Mouse (Mus musculus): Measurements from ENCODE around the gene Kdf1.
A peak's percentile ranks its signal among the peaks of the same experiment; 100 is the strongest.

The Kdf1 gene

DNA sequence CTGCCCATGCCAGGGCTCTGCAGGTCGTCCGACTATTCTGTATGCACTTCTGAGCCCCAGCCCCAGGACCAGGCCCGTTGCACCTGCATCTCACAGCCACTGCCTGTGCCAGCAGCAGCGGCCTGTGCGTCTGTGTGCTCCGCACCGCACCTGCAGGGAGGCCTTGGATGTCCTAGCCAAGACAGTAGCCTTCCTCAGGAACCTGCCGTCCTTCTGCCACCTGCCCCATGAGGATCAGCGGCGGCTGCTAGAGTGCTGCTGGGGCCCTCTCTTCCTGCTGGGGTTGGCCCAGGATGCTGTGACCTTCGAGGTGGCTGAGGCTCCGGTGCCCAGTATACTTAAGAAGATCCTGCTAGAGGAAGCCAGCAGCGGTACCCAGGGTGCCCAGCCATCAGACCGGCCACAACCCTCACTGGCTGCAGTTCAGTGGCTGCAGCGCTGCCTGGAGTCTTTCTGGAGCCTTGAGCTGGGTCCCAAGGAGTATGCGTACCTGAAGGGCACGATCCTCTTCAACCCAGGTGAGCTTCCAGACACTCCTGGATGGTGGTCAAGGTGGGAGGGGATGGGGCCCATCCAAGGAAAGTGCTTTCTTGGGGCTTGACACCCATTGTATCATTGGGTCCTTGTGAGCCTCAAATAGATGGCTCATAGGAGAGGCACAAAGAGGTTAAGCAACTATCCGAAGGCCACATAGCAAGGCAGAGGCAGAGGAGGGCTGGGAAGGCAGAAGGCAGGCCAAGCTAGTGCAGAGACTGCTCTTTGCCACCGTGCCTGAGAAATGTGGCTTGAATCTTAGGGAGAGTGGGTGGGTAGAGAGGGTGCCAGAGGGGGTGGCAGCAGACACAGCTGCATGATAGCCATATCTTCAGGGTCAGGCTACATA lies 34.9 kb downstream of the Kdf1 start:
- DNase-seq (ENCODE audit: low read depth, low spot score), result no peak

- DNase-seq (ENCODE audit: low read depth, low spot score), result no peak
Measured at GRCm38 (mm10) chr4:133557041-133557717, 38.4 kb downstream of the Kdf1 start.

GRCm38 (mm10) chr4:133559846-133560245 lies 41.1 kb downstream of the Kdf1 start:
- no peak for DNase-seq (ENCODE audit: low read depth, low spot score)

GRCm38 (mm10) chr4:133561622-133562021 lies 42.9 kb downstream of the Kdf1 start:
- DNase-seq (ENCODE audit: low read depth, low spot score), result no peak

- no peak for DNase-seq (ENCODE audit: low read depth, low spot score)
Measured at GRCm38 (mm10) chr4:133563123-133563571, 44.4 kb downstream of the Kdf1 start.

- DNase-seq (ENCODE audit: low read depth, low spot score), result no peak
Measured at GRCm38 (mm10) chr4:133567251-133567650, 48.5 kb downstream of the Kdf1 start.

GRCm38 (mm10) chr4:133569291-133570065 lies 50.7 kb downstream of the Kdf1 start:
- DNase-seq (ENCODE audit: low read depth, low spot score), result no peak

DNA sequence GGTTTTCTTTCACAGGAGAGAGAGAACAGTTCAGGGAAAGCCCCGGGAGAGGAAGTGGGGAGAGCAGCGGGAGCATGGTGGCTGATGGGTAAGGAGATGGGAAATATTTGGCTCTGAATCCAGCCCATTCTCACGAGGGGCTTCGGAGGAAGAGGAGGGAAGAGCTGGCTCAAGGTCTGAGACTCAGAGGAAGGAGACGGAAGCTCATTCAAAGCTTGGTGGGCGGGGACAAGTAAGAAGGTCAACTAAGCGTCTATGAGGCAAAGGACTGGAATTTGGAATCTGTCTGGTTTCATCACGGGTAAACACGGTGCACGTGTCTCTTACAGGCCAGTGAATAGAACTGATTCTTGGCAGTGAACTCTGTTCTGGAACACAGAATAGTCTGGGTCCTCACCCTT lies 51.3 kb downstream of the Kdf1 start:
- DNase-seq (ENCODE audit: low read depth, low spot score), result peak; percentile 65

GRCm38 (mm10) chr4:133574070-133574842 lies 55.5 kb downstream of the Kdf1 start, which contains the start of gene Gpatch3:
TSS of gene Gpatch3 (plus strand) at chr4:133574745.
- peak; percentile 92 for DNase-seq (ENCODE audit: low read depth, low spot score)

DNA sequence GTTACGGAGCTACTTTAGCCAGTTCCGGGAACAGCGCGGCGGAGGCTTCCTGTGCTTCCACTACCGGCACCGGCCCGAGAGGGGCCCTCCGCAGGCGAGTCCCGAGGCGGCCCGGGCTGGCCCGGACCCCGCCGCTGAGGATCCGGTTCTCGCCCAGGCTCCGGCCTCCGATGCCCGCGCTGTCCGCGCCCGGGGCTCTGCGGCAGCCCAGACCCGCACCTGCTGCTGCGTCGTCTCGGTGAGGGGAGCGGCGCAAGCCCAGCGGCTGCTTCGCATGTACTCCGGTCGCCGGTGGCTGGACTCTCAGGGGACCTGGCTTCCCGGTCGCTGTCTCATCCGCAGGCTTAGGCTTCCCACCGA lies 56.1 kb downstream of the Kdf1 start:
- DNase-seq (ENCODE audit: low read depth, low spot score), result no peak

DNA sequence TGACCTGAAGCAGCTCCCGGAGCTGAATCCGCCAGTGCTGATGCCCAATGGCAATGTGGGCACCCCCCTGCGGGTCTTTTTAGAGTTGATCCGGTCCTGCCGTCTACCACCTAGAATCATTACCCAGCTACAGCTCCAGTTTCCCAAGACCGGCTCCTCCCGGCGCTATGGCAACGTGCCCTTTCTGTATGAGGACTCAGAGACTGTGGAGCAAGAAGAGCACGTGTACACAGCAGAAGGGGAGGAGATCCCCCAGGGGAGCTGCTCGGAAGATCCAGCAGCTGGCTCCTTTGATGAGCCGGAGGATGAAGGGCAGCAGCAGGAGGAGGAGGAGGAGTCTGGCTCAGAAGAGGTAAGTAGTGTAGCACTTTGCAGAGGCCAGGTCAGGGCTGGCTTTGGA lies 59.2 kb downstream of the Kdf1 start:
- no peak for DNase-seq (ENCODE audit: low read depth, low spot score)

All from A20 (cell line).